Comparison of ENCODE assay signal across 18 mouse cellular contexts in the genomic region with DNA sequence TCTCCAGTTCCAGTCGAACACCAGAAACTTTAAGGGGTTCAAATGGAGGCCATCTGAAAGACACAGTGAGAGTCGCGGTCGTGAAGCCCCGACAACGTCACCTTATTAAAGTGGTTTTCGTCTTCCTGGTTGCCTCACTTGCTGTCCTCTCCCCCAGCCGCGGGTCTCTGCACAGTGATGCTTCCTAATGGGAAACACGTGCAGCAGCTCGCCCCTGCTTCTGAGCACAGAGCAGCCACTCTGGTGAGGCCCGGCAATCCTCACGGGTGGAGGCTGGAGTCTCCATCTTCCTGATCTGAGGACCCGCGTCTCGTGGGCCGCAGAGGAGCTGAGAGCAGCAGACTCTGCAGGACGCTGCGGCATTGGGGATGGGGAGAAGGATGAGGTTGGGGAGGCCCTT. TPM values are rescaled to one million over a fixed set of nuclear protein-coding genes. Genes with fewer than 3 reads are reported as not detected.
DNase-seq lines count a peak whose midpoint lies in the region; ATAC-seq and TF ChIP-seq lines count a peak whose summit lies in the region.
"Had no signal": no experiment of that assay in that cellular context is flagged by ENCODE, and none has a peak within 500 bp of the region (broad histone marks: within the 10 kb centered on the region; RNA-seq: fewer than 3 reads in every experiment).

No protein-coding gene starts in this region.

- no peak for TF ChIP-seq CTCF in hindbrain, postnatal 0 days (IDR thresholded peaks at IDR 0.05; ENCODE audit: low read depth)
- TF ChIP-seq CTCF in ES-Bruce4 (IDR thresholded peaks at IDR 0.05; ENCODE audit: low read depth, low read length): no peak

- 64% methylated on average over 19 of the region's 19 CpGs for WGBS in hindbrain, embryonic 10.5 days
- 64% methylated on average over 19 of the region's 19 CpGs for WGBS in hindbrain, postnatal 0 days
- 23% methylated on average over 19 of the region's 19 CpGs for WGBS in embryonic facial prominence, embryonic 11.5 days
- WGBS in limb, embryonic 13.5 days: 13% methylated on average over 19 of the region's 19 CpGs

- DNase-seq in hindbrain, embryonic 10.5 days (ENCODE audit: low spot score): peak; percentile 46
- DNase-seq in hindbrain, postnatal 0 days (ENCODE audit: low spot score): no peak
- DNase-seq in embryonic facial prominence, embryonic 11.5 days (ENCODE audit: low spot score): peak; percentile 81
- DNase-seq in left cerebral cortex, adult 18-20 months (ENCODE audit: low spot score in 2 of 2): no peak
- DNase-seq: adrenal gland, postnatal 36 days; cerebellum, postnatal 14 days; lung, adult 18-20 months had no signal

- ATAC-seq in hindbrain, postnatal 0 days: no peak
- peak; percentile 64 for ATAC-seq in embryonic facial prominence, embryonic 11.5 days (replicated peaks; ENCODE audit: insufficient number of reproducible peaks, low FRiP score, low TSS enrichment, low read depth)
- ATAC-seq in limb, embryonic 13.5 days (ENCODE audit: low FRiP score, low read depth): peak; percentile 79
- ATAC-seq in monocyte, adult 5-6 weeks (replicated peaks; ENCODE audit: insufficient number of reproducible peaks, low FRiP score, low TSS enrichment, poor library complexity, severe bottlenecking): no peak
- ATAC-seq: activated CD4-positive, CD25-positive, alpha-beta regulatory T cell, adult 4 months had no signal

- H3K9me3 ChIP-seq in hindbrain, embryonic 10.5 days: no peaks in the 10 kb centered on the region
- H3K9me3 ChIP-seq in hindbrain, postnatal 0 days (ENCODE audit: low read length): no peaks in the 10 kb centered on the region
- no peaks in the 10 kb centered on the region for H3K9me3 ChIP-seq in ES-Bruce4 (replicated peaks; ENCODE audit: control insufficient read depth, insufficient read depth, low read length, poor library complexity, severe bottlenecking)
- H3K9me3 ChIP-seq in embryonic facial prominence, embryonic 11.5 days (replicated peaks; ENCODE audit: control insufficient read depth, low read length): no peaks in the 10 kb centered on the region
- no peaks in the 10 kb centered on the region for H3K9me3 ChIP-seq in limb, embryonic 13.5 days

- H3K36me3 ChIP-seq in hindbrain, embryonic 10.5 days: no peaks in the 10 kb centered on the region
- H3K36me3 ChIP-seq in hindbrain, postnatal 0 days (ENCODE audit: insufficient read depth, low read length): no peaks in the 10 kb centered on the region
- no peaks in the 10 kb centered on the region for H3K36me3 ChIP-seq in ES-Bruce4 (ENCODE audit: control insufficient read depth, insufficient read depth, low read length, poor library complexity, severe bottlenecking)
- no peaks in the 10 kb centered on the region for H3K36me3 ChIP-seq in embryonic facial prominence, embryonic 11.5 days (replicated peaks; ENCODE audit: control insufficient read depth, insufficient read depth, low read depth, low read length)
- no peaks in the 10 kb centered on the region for H3K36me3 ChIP-seq in limb, embryonic 13.5 days

- no peak for TF ChIP-seq POLR2A in ES-Bruce4 (IDR thresholded peaks at IDR 0.05; ENCODE audit: insufficient read depth, low read length)

- peak overlapping the region; percentile 67 for H3K27ac ChIP-seq in hindbrain, embryonic 10.5 days
- no peak overlapping the region for H3K27ac ChIP-seq in hindbrain, postnatal 0 days
- no peak overlapping the region for H3K27ac ChIP-seq in ES-Bruce4 (ENCODE audit: insufficient read depth, low read length)
- no peak overlapping the region for H3K27ac ChIP-seq in embryonic facial prominence, embryonic 11.5 days (replicated peaks; ENCODE audit: low read depth, low read length)
- H3K27ac ChIP-seq in limb, embryonic 13.5 days: peak overlapping the region; percentile 58; the same call in 1 of the 2 replicates
- H3K27ac ChIP-seq: layer of hippocampus, adult 2 months; macrophage had no signal

- H3K4me2 ChIP-seq in hindbrain, postnatal 0 days (ENCODE audit: low read depth, low read length): no peak overlapping the region
- peak overlapping the region; percentile 26 for H3K4me2 ChIP-seq in embryonic facial prominence, embryonic 11.5 days (ENCODE audit: low read depth, low read length)
- peak overlapping the region; percentile 63 for H3K4me2 ChIP-seq in limb, embryonic 13.5 days (replicated peaks)

- peaks cover 23% of the 10 kb centered on the region for H3K4me1 ChIP-seq in hindbrain, embryonic 10.5 days (replicated peaks)
- H3K4me1 ChIP-seq in hindbrain, postnatal 0 days (ENCODE audit: insufficient read depth, low read length): no peaks in the 10 kb centered on the region
- H3K4me1 ChIP-seq in ES-Bruce4 (ENCODE audit: control insufficient read depth, insufficient read depth, low read length): no peaks in the 10 kb centered on the region
- H3K4me1 ChIP-seq in embryonic facial prominence, embryonic 11.5 days (ENCODE audit: control insufficient read depth, insufficient read depth, low read length): no peaks in the 10 kb centered on the region
- peaks cover 31% of the 10 kb centered on the region for H3K4me1 ChIP-seq in limb, embryonic 13.5 days

- no peaks in the 10 kb centered on the region for H3K27me3 ChIP-seq in hindbrain, embryonic 10.5 days (ENCODE audit: insufficient read depth, poor library complexity, severe bottlenecking)
- H3K27me3 ChIP-seq in hindbrain, postnatal 0 days (ENCODE audit: insufficient read depth, low read length): no peaks in the 10 kb centered on the region
- H3K27me3 ChIP-seq in ES-Bruce4 (ENCODE audit: control insufficient read depth, insufficient read depth, low read length, poor library complexity, severe bottlenecking): no peaks in the 10 kb centered on the region
- H3K27me3 ChIP-seq in embryonic facial prominence, embryonic 11.5 days (ENCODE audit: control insufficient read depth, insufficient read depth, low read length): no peaks in the 10 kb centered on the region
- no peaks in the 10 kb centered on the region for H3K27me3 ChIP-seq in limb, embryonic 13.5 days

- H3K4me3 ChIP-seq in hindbrain, embryonic 10.5 days: no peak overlapping the region
- no peak overlapping the region for H3K4me3 ChIP-seq in hindbrain, postnatal 0 days (ENCODE audit: low read length)
- peak overlapping the region; percentile 19 for H3K4me3 ChIP-seq in ES-Bruce4 (ENCODE audit: low read depth, low read length)
- H3K4me3 ChIP-seq in embryonic facial prominence, embryonic 11.5 days (ENCODE audit: low read depth, low read length): no peak overlapping the region
- H3K4me3 ChIP-seq in limb, embryonic 13.5 days: peak overlapping the region; percentile 30
- H3K4me3 ChIP-seq: erythroblast, embryonic 14.5 days; layer of hippocampus, adult 2 months; myocyte had no signal

- TF ChIP-seq EP300 in ES-Bruce4 (IDR thresholded peaks at IDR 0.05; ENCODE audit: insufficient read depth, low read depth, low read length): no peak

- H3K9ac ChIP-seq in hindbrain, postnatal 0 days (replicated peaks; ENCODE audit: low read length): no peak overlapping the region
- no peak overlapping the region for H3K9ac ChIP-seq in ES-Bruce4 (ENCODE audit: low read depth, poor library complexity, severe bottlenecking)
- peak overlapping the region; percentile 37; the same call in 1 of the 2 replicates for H3K9ac ChIP-seq in embryonic facial prominence, embryonic 11.5 days (replicated peaks; ENCODE audit: low read length)
- H3K9ac ChIP-seq in limb, embryonic 13.5 days: peak overlapping the region; percentile 59; the same call in 1 of the 2 replicates

RNA-seq across cellular contexts. Expression of a gene that starts 11.1 kb away (rescaled TPM):
- 0.05 and 0.21 TPM in 2 replicates for polyA plus RNA-seq in hindbrain, embryonic 10.5 days (2016; fragmentation: Nextera tagmentation; extraction: Ambion mirVana)
- 0.73 TPM in 1 of 2 replicates, not detected in the other for total RNA-seq in hindbrain, postnatal 0 days (2014; rRNA removed)
- polyA plus RNA-seq in hindbrain, postnatal 0 days (2015; fragmentation: Nextera tagmentation; extraction: Ambion mirVana): 0.14 and 0.24 TPM in 2 replicates
- 0.36 TPM in 1 of 2 replicates, not detected in the other for polyA plus RNA-seq in ES-Bruce4 (2011; ENCODE audit: insufficient read depth, insufficient read length, low read depth, missing spikeins)
- polyA plus RNA-seq in embryonic facial prominence, embryonic 11.5 days (2014; fragmentation: Nextera tagmentation; extraction: Ambion mirVana): not detected in 2 replicates
- 0.11 and 0.17 TPM in 2 replicates for polyA plus RNA-seq in limb, embryonic 13.5 days (2015; fragmentation: Nextera tagmentation; extraction: Ambion mirVana)
- under 1 TPM in 1 of 2 experiments, not detected in 1; 0.33 TPM for total RNA-seq in left cerebral cortex, adult 18-20 months (2021)
- total RNA-seq in monocyte, adult 5-6 weeks (2017): 0.10 TPM in 1 of 3 replicates, not detected in the others
- total RNA-seq: adrenal gland, postnatal 36 days; granulocyte monocyte progenitor cell, adult 5-6 weeks had no signal
- polyA plus RNA-seq: activated CD4-positive, CD25-positive, alpha-beta regulatory T cell, adult 4 months; erythroblast, embryonic 14.5 days; intestine, embryonic 14.5 days; kidney, embryonic 16.5 days; macrophage; myocyte had no signal

RNA-seq across cellular contexts. Expression of a gene that starts 49.2 kb away (rescaled TPM):
- 5.8 and 8.5 TPM in 2 replicates for polyA plus RNA-seq in hindbrain, embryonic 10.5 days (2016; fragmentation: Nextera tagmentation; extraction: Ambion mirVana)
- total RNA-seq in hindbrain, postnatal 0 days (2014; rRNA removed): 0.86 and 1.0 TPM in 2 replicates
- polyA plus RNA-seq in hindbrain, postnatal 0 days (2015; fragmentation: Nextera tagmentation; extraction: Ambion mirVana): 1.8 and 2.1 TPM in 2 replicates
- polyA plus RNA-seq in ES-Bruce4 (2011; ENCODE audit: insufficient read depth, insufficient read length, low read depth, missing spikeins): 1.6 and 2.0 TPM in 2 replicates
- polyA plus RNA-seq in embryonic facial prominence, embryonic 11.5 days (2014; fragmentation: Nextera tagmentation; extraction: Ambion mirVana): 24.1 and 24.2 TPM in 2 replicates
- 31.5 and 37.3 TPM in 2 replicates for polyA plus RNA-seq in limb, embryonic 13.5 days (2015; fragmentation: Nextera tagmentation; extraction: Ambion mirVana)
- 1 to 10 TPM; 3.1 to 3.2 TPM for total RNA-seq in left cerebral cortex, adult 18-20 months (2021)
- total RNA-seq in monocyte, adult 5-6 weeks (2017): 186 to 207 TPM (median 200 TPM) in 3 replicates
- polyA plus RNA-seq: erythroblast, embryonic 14.5 days had no signal

Comparison
In these comparisons a context has a peak if more than half of its experiments do, and no peak if none do; other contexts are left out.
1. DNase-seq: peak in hindbrain, embryonic 10.5 days (single experiment) and embryonic facial prominence, embryonic 11.5 days (single experiment); none in hindbrain, postnatal 0 days (single experiment) and left cerebral cortex, adult 18-20 months (0 of 2).
2. H3K27ac ChIP-seq: peak in hindbrain, embryonic 10.5 days (single experiment) and limb, embryonic 13.5 days (single experiment); none in hindbrain, postnatal 0 days (single experiment), ES-Bruce4 (single experiment) and embryonic facial prominence, embryonic 11.5 days (single experiment).
3. H3K4me3 ChIP-seq: peak in ES-Bruce4 (single experiment) and limb, embryonic 13.5 days (single experiment); none in hindbrain, embryonic 10.5 days (single experiment), hindbrain, postnatal 0 days (single experiment) and embryonic facial prominence, embryonic 11.5 days (single experiment).
4. ATAC-seq: peak in embryonic facial prominence, embryonic 11.5 days (single experiment) and limb, embryonic 13.5 days (single experiment); none in hindbrain, postnatal 0 days (single experiment) and monocyte, adult 5-6 weeks (single experiment).
5. H3K9ac ChIP-seq: peak in embryonic facial prominence, embryonic 11.5 days (single experiment) and limb, embryonic 13.5 days (single experiment); none in hindbrain, postnatal 0 days (single experiment) and ES-Bruce4 (single experiment).